Mouse (Mus musculus): ENCODE measurements at regions not wholly inside any gene's neighbourhood (a gene's known extent, or its start where the extent isn't known, plus 50 kb on each side); places are given as distances from the start of the nearest gene placed in this dataset.

DNA sequence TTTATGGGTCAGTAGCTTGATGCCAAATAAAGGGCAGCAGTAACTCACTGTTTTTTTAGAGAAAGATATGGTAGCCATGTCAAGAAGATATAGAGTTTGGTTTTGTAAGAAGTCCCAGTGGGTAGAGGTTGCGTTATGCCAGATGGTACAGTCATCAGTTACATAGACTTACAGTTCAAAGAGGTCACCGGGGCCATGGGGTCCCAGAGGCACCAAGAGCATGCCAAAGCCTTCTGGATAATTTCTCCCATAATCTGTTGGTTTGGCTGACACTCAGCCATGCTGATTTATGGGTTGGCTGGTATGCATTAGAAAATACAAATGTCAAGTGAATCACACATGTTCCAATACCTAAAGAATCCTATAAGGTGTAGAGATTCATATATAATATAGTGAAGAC is 137.9 kb upstream of the Fbxl7 start:
- no peak for ATAC-seq
- H3K9ac ChIP-seq (ENCODE audit: low read depth, low read length) = no peak overlapping the region
- H3K4me2 ChIP-seq (ENCODE audit: low read length) = no peak overlapping the region
- H3K27me3 ChIP-seq (ENCODE audit: control insufficient read depth, insufficient read depth, low read depth, low read length) = no peaks in the 10 kb centered on the region
- H3K9me3 ChIP-seq (replicated peaks; ENCODE audit: control insufficient read depth, low read length, poor library complexity, severe bottlenecking) = no peaks in the 10 kb centered on the region
- H3K27ac ChIP-seq (ENCODE audit: low read length) = no peak overlapping the region
- no peaks in the 10 kb centered on the region for H3K4me1 ChIP-seq (ENCODE audit: control insufficient read depth, insufficient read depth, low read length)
- 95% methylated on average over 2 of the region's 2 CpGs for WGBS
- H3K4me3 ChIP-seq (ENCODE audit: low read depth, low read length) = no peak overlapping the region
- no peaks in the 10 kb centered on the region for H3K36me3 ChIP-seq (ENCODE audit: control insufficient read depth, insufficient read depth, low read length)

DNA sequence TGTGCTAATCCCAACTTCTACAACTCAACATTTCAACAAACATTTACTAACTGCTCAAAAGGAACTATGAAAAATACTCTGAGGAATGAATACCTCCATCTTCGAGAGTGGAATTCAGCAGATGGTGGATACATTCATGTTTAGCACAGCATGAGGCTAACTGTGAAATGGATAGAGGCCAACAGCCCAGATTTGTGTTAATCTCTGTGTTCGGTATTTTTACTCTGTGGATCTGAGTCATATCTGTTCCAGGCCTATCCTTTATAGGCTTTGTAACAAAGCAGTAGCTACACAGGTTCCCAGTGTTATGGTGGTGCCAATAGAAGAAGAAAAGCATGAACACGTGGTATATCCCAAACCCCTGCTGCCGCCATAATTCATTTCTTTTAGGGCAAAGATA is 148.4 kb upstream of the Fbxl7 start:
- H3K4me3 ChIP-seq (ENCODE audit: low read depth, low read length) = no peak overlapping the region
- no peak overlapping the region for H3K4me2 ChIP-seq (ENCODE audit: low read length)
- no peak for ATAC-seq
- 75% methylated on average over 4 of the region's 4 CpGs for WGBS
- H3K27ac ChIP-seq (ENCODE audit: low read length) = no peak overlapping the region
- H3K27me3 ChIP-seq (ENCODE audit: control insufficient read depth, insufficient read depth, low read depth, low read length) = no peaks in the 10 kb centered on the region
- H3K36me3 ChIP-seq (ENCODE audit: control insufficient read depth, insufficient read depth, low read length) = no peaks in the 10 kb centered on the region
- no peaks in the 10 kb centered on the region for H3K9me3 ChIP-seq (replicated peaks; ENCODE audit: control insufficient read depth, low read length, poor library complexity, severe bottlenecking)
- no peak overlapping the region for H3K9ac ChIP-seq (ENCODE audit: low read depth, low read length)
- no peaks in the 10 kb centered on the region for H3K4me1 ChIP-seq (ENCODE audit: control insufficient read depth, insufficient read depth, low read length)

DNA sequence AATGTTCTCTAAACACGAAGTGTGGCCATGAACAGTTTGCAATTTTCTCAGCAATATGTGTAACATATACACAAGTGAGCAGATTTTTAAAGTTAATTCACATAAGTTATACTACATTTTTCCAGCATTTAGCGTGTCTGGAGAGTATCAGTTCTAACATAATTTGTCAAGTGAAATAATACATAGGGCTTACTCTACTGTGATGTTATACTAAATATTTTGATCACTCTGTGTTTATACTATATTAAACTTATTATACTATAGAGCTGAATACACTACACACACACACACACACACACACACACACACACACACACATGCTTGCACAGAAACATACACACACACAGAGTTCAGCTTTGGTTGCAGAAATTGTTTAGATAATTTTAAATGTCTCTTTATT is 155.3 kb upstream of the Fbxl7 start:
- ATAC-seq = no peak
- Histone ChIP-seq H3K9me3 (replicated peaks; ENCODE audit: control insufficient read depth, low read length, poor library complexity, severe bottlenecking) (no peaks in the 10 kb centered on the region), H3K27me3 (ENCODE audit: control insufficient read depth, insufficient read depth, low read depth, low read length) (no peaks in the 10 kb centered on the region), H3K4me1 (ENCODE audit: control insufficient read depth, insufficient read depth, low read length) (no peaks in the 10 kb centered on the region), H3K27ac (ENCODE audit: low read length) (no peak overlapping the region), H3K36me3 (ENCODE audit: control insufficient read depth, insufficient read depth, low read length) (no peaks in the 10 kb centered on the region), H3K4me3 (ENCODE audit: low read depth, low read length) (no peak overlapping the region), H3K4me2 (ENCODE audit: low read length) (no peak overlapping the region), H3K9ac (ENCODE audit: low read depth, low read length) (no peak overlapping the region)
- WGBS = 87% methylated on average over 2 of the region's 2 CpGs

DNA sequence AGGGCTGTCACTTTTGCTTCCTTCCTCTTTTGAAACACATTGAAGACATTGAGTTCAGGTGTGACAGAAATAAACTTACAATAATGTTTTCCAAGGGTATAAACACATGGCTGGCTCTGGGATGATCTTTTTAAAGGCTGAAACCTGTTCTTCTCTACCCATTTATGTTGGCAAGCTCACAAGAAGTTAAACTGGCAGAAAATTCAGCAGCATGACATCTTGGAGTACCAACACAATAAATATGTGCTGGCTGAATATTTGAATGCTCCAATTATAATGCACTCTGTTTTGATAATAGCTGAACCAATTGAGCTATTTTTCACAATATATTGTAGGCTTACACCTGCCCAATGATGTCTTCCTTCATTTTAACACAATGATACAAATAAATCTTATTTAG is 168.1 kb upstream of the Fbxl7 start:
- Histone ChIP-seq H3K4me3 (ENCODE audit: low read depth, low read length) (no peak overlapping the region), H3K4me1 (ENCODE audit: control insufficient read depth, insufficient read depth, low read length) (peaks cover 2% of the 10 kb centered on the region; the same call in 1 of the 2 replicates), H3K27ac (ENCODE audit: low read length) (no peak overlapping the region), H3K9ac (ENCODE audit: low read depth, low read length) (no peak overlapping the region), H3K9me3 (replicated peaks; ENCODE audit: control insufficient read depth, low read length, poor library complexity, severe bottlenecking) (no peaks in the 10 kb centered on the region), H3K36me3 (ENCODE audit: control insufficient read depth, insufficient read depth, low read length) (no peaks in the 10 kb centered on the region), H3K4me2 (ENCODE audit: low read length) (no peak overlapping the region), H3K27me3 (ENCODE audit: control insufficient read depth, insufficient read depth, low read depth, low read length) (no peaks in the 10 kb centered on the region)
- no peak for ATAC-seq

DNA sequence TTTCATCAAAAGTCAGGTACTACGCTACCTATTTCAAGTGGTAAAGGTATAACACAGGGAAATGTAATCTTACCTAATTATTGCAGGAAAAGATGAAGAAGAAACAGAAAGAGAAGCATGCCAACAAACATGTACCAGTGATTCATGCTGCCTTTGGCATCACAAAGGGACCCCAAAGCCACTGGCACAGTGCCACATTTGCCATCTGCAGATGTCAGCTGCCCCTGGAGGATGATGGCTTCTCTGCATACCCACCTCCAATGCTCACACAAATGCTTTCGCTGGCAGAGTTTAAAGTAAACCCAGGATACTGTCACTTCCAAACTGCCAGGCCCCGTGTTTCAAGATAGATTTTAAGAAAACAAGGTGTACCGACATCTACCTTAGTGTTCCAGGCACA is 168.6 kb upstream of the Fbxl7 start:
- Histone ChIP-seq H3K27ac (ENCODE audit: low read length) (no peak overlapping the region), H3K27me3 (ENCODE audit: control insufficient read depth, insufficient read depth, low read depth, low read length) (no peaks in the 10 kb centered on the region), H3K4me2 (ENCODE audit: low read length) (no peak overlapping the region), H3K9me3 (replicated peaks; ENCODE audit: control insufficient read depth, low read length, poor library complexity, severe bottlenecking) (no peaks in the 10 kb centered on the region), H3K36me3 (ENCODE audit: control insufficient read depth, insufficient read depth, low read length) (no peaks in the 10 kb centered on the region), H3K4me3 (ENCODE audit: low read depth, low read length) (no peak overlapping the region), H3K9ac (ENCODE audit: low read depth, low read length) (no peak overlapping the region), H3K4me1 (ENCODE audit: control insufficient read depth, insufficient read depth, low read length) (peaks cover 2% of the 10 kb centered on the region; the same call in 1 of the 2 replicates)
- 66% methylated on average over 4 of the region's 4 CpGs for WGBS
- no peak for ATAC-seq

DNA sequence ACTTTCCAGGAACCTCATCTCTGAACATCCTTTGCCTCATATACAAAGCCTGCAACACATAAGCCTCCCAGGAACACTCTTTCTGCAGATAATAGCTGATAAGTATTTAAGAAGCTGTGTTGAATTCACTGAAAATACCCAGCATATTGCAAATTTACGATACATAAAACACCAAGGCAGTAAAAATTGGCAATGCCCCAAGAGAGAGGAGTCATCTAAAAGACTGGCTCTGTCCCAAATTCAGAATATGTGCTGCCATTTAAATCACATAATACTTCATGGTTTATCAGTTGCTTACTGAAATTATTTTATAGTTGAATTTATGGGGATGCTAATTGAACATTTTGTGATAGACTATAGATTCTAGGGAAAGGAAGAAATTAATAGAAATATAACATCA is 172.3 kb upstream of the Fbxl7 start:
- Histone ChIP-seq H3K4me3 (ENCODE audit: low read depth, low read length) (no peak overlapping the region), H3K9ac (ENCODE audit: low read depth, low read length) (no peak overlapping the region), H3K27ac (ENCODE audit: low read length) (no peak overlapping the region), H3K4me1 (ENCODE audit: control insufficient read depth, insufficient read depth, low read length) (peaks cover 2% of the 10 kb centered on the region; the same call in 1 of the 2 replicates), H3K9me3 (replicated peaks; ENCODE audit: control insufficient read depth, low read length, poor library complexity, severe bottlenecking) (no peaks in the 10 kb centered on the region), H3K27me3 (ENCODE audit: control insufficient read depth, insufficient read depth, low read depth, low read length) (no peaks in the 10 kb centered on the region), H3K4me2 (ENCODE audit: low read length) (no peak overlapping the region), H3K36me3 (ENCODE audit: control insufficient read depth, insufficient read depth, low read length) (no peaks in the 10 kb centered on the region)
- 61% methylated on average over 1 of the region's 1 CpGs for WGBS
- no peak for ATAC-seq

DNA sequence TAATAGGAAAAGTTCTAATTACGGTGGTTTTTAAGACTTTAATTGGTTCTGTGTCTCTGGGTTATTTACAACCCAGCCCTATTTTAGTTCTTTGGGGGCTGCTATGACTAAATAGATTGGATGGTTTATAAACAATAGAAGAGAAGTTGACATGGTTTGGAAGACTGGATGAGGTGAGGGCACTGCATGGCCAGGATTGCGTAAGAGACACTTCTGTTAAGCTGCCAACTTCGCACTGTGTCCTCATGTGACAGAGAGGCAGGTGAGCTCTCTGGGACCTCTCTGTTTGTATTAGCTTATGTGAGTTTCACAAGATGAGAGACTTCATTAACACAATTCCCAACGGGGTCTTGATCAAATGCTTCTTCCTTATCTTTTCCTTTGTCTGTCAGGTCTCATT is 182.5 kb upstream of the Fbxl7 start:
- Histone ChIP-seq H3K27ac (ENCODE audit: low read length) (no peak overlapping the region), H3K4me2 (ENCODE audit: low read length) (no peak overlapping the region), H3K4me1 (ENCODE audit: control insufficient read depth, insufficient read depth, low read length) (no peaks in the 10 kb centered on the region), H3K27me3 (ENCODE audit: control insufficient read depth, insufficient read depth, low read depth, low read length) (no peaks in the 10 kb centered on the region), H3K36me3 (ENCODE audit: control insufficient read depth, insufficient read depth, low read length) (no peaks in the 10 kb centered on the region), H3K9ac (ENCODE audit: low read depth, low read length) (no peak overlapping the region), H3K4me3 (ENCODE audit: low read depth, low read length) (no peak overlapping the region), H3K9me3 (replicated peaks; ENCODE audit: control insufficient read depth, low read length, poor library complexity, severe bottlenecking) (no peaks in the 10 kb centered on the region)
- no peak for ATAC-seq
- 92% methylated on average over 4 of the region's 4 CpGs for WGBS

DNA sequence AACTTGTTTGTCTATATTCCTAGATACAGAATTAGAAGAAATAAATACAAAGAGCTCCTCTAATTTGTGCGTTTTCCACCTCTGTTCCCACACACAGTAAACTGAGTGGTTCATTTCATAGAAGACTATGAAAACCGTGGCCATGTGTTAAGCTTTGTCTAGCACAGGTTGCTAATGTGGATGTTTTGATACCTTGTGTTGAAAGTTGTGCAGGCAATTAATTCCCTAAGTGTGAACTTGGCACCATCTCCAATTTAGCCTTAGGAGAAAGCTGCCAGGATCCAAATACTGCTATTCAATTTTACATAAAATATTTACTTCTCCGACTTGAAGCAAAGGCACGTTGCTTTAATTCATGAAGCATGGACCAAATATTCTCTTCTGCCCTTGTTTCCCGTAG is 187.4 kb upstream of the Fbxl7 start:
- Histone ChIP-seq H3K4me3 (ENCODE audit: low read depth, low read length) (no peak overlapping the region), H3K9ac (ENCODE audit: low read depth, low read length) (no peak overlapping the region), H3K4me1 (ENCODE audit: control insufficient read depth, insufficient read depth, low read length) (no peaks in the 10 kb centered on the region), H3K27ac (ENCODE audit: low read length) (no peak overlapping the region), H3K27me3 (ENCODE audit: control insufficient read depth, insufficient read depth, low read depth, low read length) (no peaks in the 10 kb centered on the region), H3K9me3 (replicated peaks; ENCODE audit: control insufficient read depth, low read length, poor library complexity, severe bottlenecking) (no peaks in the 10 kb centered on the region), H3K36me3 (ENCODE audit: control insufficient read depth, insufficient read depth, low read length) (no peaks in the 10 kb centered on the region), H3K4me2 (ENCODE audit: low read length) (no peak overlapping the region)
- no peak for ATAC-seq
- 87% methylated on average over 5 of the region's 5 CpGs for WGBS

DNA sequence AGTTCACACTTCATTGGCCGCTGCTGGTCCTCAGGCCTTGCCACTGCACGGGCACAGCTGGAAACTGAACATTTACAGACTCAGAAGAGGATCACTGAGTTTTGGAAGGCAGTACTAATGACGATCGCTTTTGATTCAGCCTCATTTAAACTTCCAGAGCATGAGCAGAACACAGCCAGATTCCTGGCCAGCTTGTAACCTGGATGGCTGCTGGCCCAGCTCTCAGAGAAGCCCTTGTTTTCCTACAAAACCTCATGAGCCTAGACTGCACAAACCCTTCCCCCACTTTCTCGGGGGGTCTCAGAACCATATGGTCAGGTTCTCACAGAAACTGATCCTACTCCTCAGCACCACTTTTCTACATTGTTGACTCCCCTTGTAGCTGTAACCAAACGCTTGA is 188.2 kb upstream of the Fbxl7 start:
- no peak overlapping the region for H3K27ac ChIP-seq (ENCODE audit: low read length)
- H3K9ac ChIP-seq (ENCODE audit: low read depth, low read length) = no peak overlapping the region
- H3K4me2 ChIP-seq (ENCODE audit: low read length) = no peak overlapping the region
- 61% methylated on average over 6 of the region's 6 CpGs for WGBS
- H3K27me3 ChIP-seq (ENCODE audit: control insufficient read depth, insufficient read depth, low read depth, low read length) = no peaks in the 10 kb centered on the region
- ATAC-seq = no peak
- H3K4me1 ChIP-seq (ENCODE audit: control insufficient read depth, insufficient read depth, low read length) = no peaks in the 10 kb centered on the region
- no peak overlapping the region for H3K4me3 ChIP-seq (ENCODE audit: low read depth, low read length)
- H3K9me3 ChIP-seq (replicated peaks; ENCODE audit: control insufficient read depth, low read length, poor library complexity, severe bottlenecking) = no peaks in the 10 kb centered on the region
- no peaks in the 10 kb centered on the region for H3K36me3 ChIP-seq (ENCODE audit: control insufficient read depth, insufficient read depth, low read length)

DNA sequence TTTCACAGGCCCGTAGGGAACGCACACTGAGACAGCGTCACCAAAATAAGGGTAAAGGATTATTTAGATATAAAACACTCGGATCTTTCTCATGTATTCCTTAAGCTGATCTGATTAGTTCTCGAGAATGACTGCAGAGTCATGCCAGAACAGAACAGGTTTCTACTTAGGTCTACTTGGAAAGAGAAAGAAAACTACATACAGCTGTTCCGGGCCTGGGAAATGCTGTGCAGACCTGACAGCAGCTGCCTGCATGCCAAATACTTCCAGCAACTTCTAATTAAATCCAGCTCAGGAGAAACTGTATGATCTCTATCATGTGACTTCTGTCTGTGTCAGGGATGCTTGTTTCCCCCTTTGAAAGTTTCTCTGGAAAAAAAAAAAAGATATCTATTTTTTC is 193.8 kb upstream of the Fbxl7 start:
- H3K27me3 ChIP-seq (ENCODE audit: control insufficient read depth, insufficient read depth, low read depth, low read length) = no peaks in the 10 kb centered on the region
- H3K9me3 ChIP-seq (replicated peaks; ENCODE audit: control insufficient read depth, low read length, poor library complexity, severe bottlenecking) = no peaks in the 10 kb centered on the region
- no peak overlapping the region for H3K4me2 ChIP-seq (ENCODE audit: low read length)
- H3K27ac ChIP-seq (ENCODE audit: low read length) = no peak overlapping the region
- no peaks in the 10 kb centered on the region for H3K36me3 ChIP-seq (ENCODE audit: control insufficient read depth, insufficient read depth, low read length)
- H3K4me1 ChIP-seq (ENCODE audit: control insufficient read depth, insufficient read depth, low read length) = no peaks in the 10 kb centered on the region
- no peak overlapping the region for H3K4me3 ChIP-seq (ENCODE audit: low read depth, low read length)
- no peak for ATAC-seq
- 85% methylated on average over 6 of the region's 6 CpGs for WGBS
- no peak overlapping the region for H3K9ac ChIP-seq (ENCODE audit: low read depth, low read length)

All from midbrain, embryonic 16.5 days (tissue).